Mouse (Mus musculus) forebrain, embryonic 15.5 days (tissue): Measurements from ENCODE around the gene Iqsec1. TPM values are rescaled to one million over a fixed set of nuclear protein-coding genes. Genes with fewer than 3 reads are reported as not detected.

Experiments
- ATAC-seq: fragments of 200-750 bp; cut with Nextera tagmentation; replicated peaks from 2 replicates; pipeline ENCODE4 v1.8.0; 2017; ENCODE audit warnings: mild to moderate bottlenecking, moderate TSS enrichment, moderate library complexity
- H3K27ac ChIP-seq: fragments of 300-500 bp; sonication (generic); replicated peaks from 2 replicates; pipeline ENCODE4 v1.5.1; 2015; ENCODE audit warnings: mild to moderate bottlenecking, inconsistent platforms
- H3K27me3 ChIP-seq: fragments of 300-500 bp; sonication (generic); 2 replicates; pipeline ENCODE4 v1.6.1; 2015; ENCODE audit warnings: inconsistent platforms
- H3K36me3 ChIP-seq: fragments of 300-500 bp; sonication (generic); 2 replicates; pipeline ENCODE4 v1.6.1; 2015; ENCODE audit warnings: mild to moderate bottlenecking, inconsistent platforms
- H3K4me1 ChIP-seq: fragments of 300-500 bp; sonication (generic); 2 replicates; pipeline ENCODE4 v1.6.1; 2015; ENCODE audit warnings: inconsistent platforms
- H3K4me2 ChIP-seq: fragments of 300-500 bp; sonication (generic); replicated peaks from 2 replicates; pipeline ENCODE4 v1.6.1; 2015; ENCODE audit warnings: mild to moderate bottlenecking, inconsistent platforms
- H3K4me3 ChIP-seq: fragments of 300-500 bp; sonication (generic); 2 replicates; pipeline ENCODE4 v1.5.1; 2015; ENCODE audit warnings: mild to moderate bottlenecking, inconsistent platforms
- H3K9ac ChIP-seq: fragments of 300-500 bp; sonication (generic); replicated peaks from 2 replicates; pipeline ENCODE4 v1.6.1; 2015; ENCODE audit warnings: mild to moderate bottlenecking, inconsistent platforms
- H3K9me3 ChIP-seq: fragments of 300-500 bp; sonication (generic); 2 replicates; pipeline ENCODE4 v1.6.1; 2016; ENCODE audit warnings: inconsistent platforms
- WGBS: fragments of 180-500 bp; shearing (Covaris S2); methylation state at CpG from one replicate; pipeline ENCODE4 v1.1.7; 2015; ENCODE audit warnings: mixed read lengths; 5-methylcytosine and 5-hydroxymethylcytosine counted together
- polyA plus RNA-seq: library from polyadenylated mRNA; unstranded; fragments of >200 nt; fragmentation: Nextera tagmentation; extraction: Ambion mirVana; gene quantifications from 2 replicates; pipeline ENCODE4 v1.2.1, GENCODE M21; 2015

The Iqsec1 gene
- polyA plus RNA-seq, 1 experiment from 2014 or later = 16.3 TPM

GRCm38 (mm10) chr6:90725526-90725925 is 263.0 kb downstream of the Iqsec1 start:
- H3K4me2 ChIP-seq = no peak overlapping the region
- ATAC-seq = no peak
- H3K4me3 ChIP-seq = no peak overlapping the region
- 53% methylated on average over 1 of the region's 1 CpGs for WGBS
- H3K4me1 ChIP-seq = peaks cover 62% of the 10 kb centered on the region
- no peak overlapping the region for H3K9ac ChIP-seq
- H3K9me3 ChIP-seq = no peaks in the 10 kb centered on the region
- no peaks in the 10 kb centered on the region for H3K36me3 ChIP-seq
- H3K27me3 ChIP-seq = no peaks in the 10 kb centered on the region
- H3K27ac ChIP-seq = 0 out of 2 replicates have a peak overlapping the region, but pooled peaks have one; percentile 6

GRCm38 (mm10) chr6:90722993-90723392 is 265.5 kb downstream of the Iqsec1 start:
- no peak overlapping the region for H3K9ac ChIP-seq
- no peaks in the 10 kb centered on the region for H3K27me3 ChIP-seq
- peaks cover 51% of the 10 kb centered on the region for H3K4me1 ChIP-seq
- no peaks in the 10 kb centered on the region for H3K9me3 ChIP-seq
- peak overlapping the region; percentile 52 for H3K27ac ChIP-seq
- H3K4me2 ChIP-seq = no peak overlapping the region
- no peaks in the 10 kb centered on the region for H3K36me3 ChIP-seq
- peak; percentile 59; the same call in 1 of the 2 replicates for ATAC-seq
- no peak overlapping the region for H3K4me3 ChIP-seq
- 9% methylated on average over 3 of the region's 3 CpGs for WGBS

GRCm38 (mm10) chr6:90720996-90721746 is 267.3 kb downstream of the Iqsec1 start:
- Histone ChIP-seq H3K36me3 (no peaks in the 10 kb centered on the region), H3K4me2 (no peak overlapping the region), H3K9me3 (no peaks in the 10 kb centered on the region), H3K27ac (no peak overlapping the region), H3K4me3 (no peak overlapping the region), H3K27me3 (no peaks in the 10 kb centered on the region), H3K9ac (no peak overlapping the region), H3K4me1 (peaks cover 57% of the 10 kb centered on the region)
- no peak for ATAC-seq
- WGBS = 78% methylated on average over 5 of the region's 5 CpGs

- WGBS = 64% methylated on average over 3 of the region's 3 CpGs
- ATAC-seq = no peak
- peaks cover 59% of the 10 kb centered on the region for H3K4me1 ChIP-seq
- no peak overlapping the region for H3K4me3 ChIP-seq
- H3K4me2 ChIP-seq = no peak overlapping the region
- no peak overlapping the region for H3K27ac ChIP-seq
- no peaks in the 10 kb centered on the region for H3K9me3 ChIP-seq
- no peaks in the 10 kb centered on the region for H3K27me3 ChIP-seq
- no peaks in the 10 kb centered on the region for H3K36me3 ChIP-seq
- H3K9ac ChIP-seq = no peak overlapping the region
Observed at GRCm38 (mm10) chr6:90720201-90720600, 268.3 kb downstream of the Iqsec1 start.

- peaks cover 61% of the 10 kb centered on the region for H3K4me1 ChIP-seq
Observed at GRCm38 (mm10) chr6:90719402-90719801, 269.1 kb downstream of the Iqsec1 start.

GRCm38 (mm10) chr6:90718477-90718876 is 270.0 kb downstream of the Iqsec1 start:
- no peaks in the 10 kb centered on the region for H3K27me3 ChIP-seq
- H3K4me2 ChIP-seq = no peak overlapping the region
- no peak overlapping the region for H3K27ac ChIP-seq
- no peaks in the 10 kb centered on the region for H3K36me3 ChIP-seq
- no peak overlapping the region for H3K4me3 ChIP-seq
- no peak for ATAC-seq
- H3K4me1 ChIP-seq = peaks cover 59% of the 10 kb centered on the region
- no peaks in the 10 kb centered on the region for H3K9me3 ChIP-seq
- no peak overlapping the region for H3K9ac ChIP-seq
- WGBS = 78% methylated on average over 3 of the region's 3 CpGs

More at GRCm38 (mm10) chr6:90719402-90719801, 269.1 kb downstream of the Iqsec1 start:
- Histone ChIP-seq H3K9ac (no peak overlapping the region), H3K4me3 (no peak overlapping the region), H3K36me3 (no peaks in the 10 kb centered on the region), H3K27ac (no peak overlapping the region), H3K27me3 (no peaks in the 10 kb centered on the region), H3K4me2 (no peak overlapping the region), H3K9me3 (no peaks in the 10 kb centered on the region)
- WGBS = 90% methylated on average over 6 of the region's 6 CpGs
- ATAC-seq = no peak

- no peak overlapping the region for H3K27ac ChIP-seq
- no peak for ATAC-seq
- WGBS = 14% methylated on average over 1 of the region's 1 CpGs
- no peak overlapping the region for H3K4me3 ChIP-seq
- H3K27me3 ChIP-seq = no peaks in the 10 kb centered on the region
- no peaks in the 10 kb centered on the region for H3K36me3 ChIP-seq
- peaks cover 59% of the 10 kb centered on the region for H3K4me1 ChIP-seq
- no peak overlapping the region for H3K4me2 ChIP-seq
- no peak overlapping the region for H3K9ac ChIP-seq
- H3K9me3 ChIP-seq = no peaks in the 10 kb centered on the region
Observed at GRCm38 (mm10) chr6:90717711-90718110, 270.8 kb downstream of the Iqsec1 start.

- Histone ChIP-seq H3K9ac (no peak overlapping the region), H3K4me2 (peak overlapping the region; percentile 85), H3K27ac (no peak overlapping the region), H3K36me3 (no peaks in the 10 kb centered on the region), H3K27me3 (no peaks in the 10 kb centered on the region), H3K4me3 (peak overlapping the region; percentile 54; the same call in 1 of the 2 replicates), H3K9me3 (no peaks in the 10 kb centered on the region), H3K4me1 (peaks cover 61% of the 10 kb centered on the region)
- ATAC-seq = no peak
- WGBS = 32% methylated on average over 4 of the region's 4 CpGs
Observed at GRCm38 (mm10) chr6:90716853-90717252, 271.6 kb downstream of the Iqsec1 start.

GRCm38 (mm10) chr6:90716066-90716704 is 272.3 kb downstream of the Iqsec1 start:
- peak overlapping the region; percentile 28; the same call in 1 of the 2 replicates for H3K27ac ChIP-seq
- H3K9me3 ChIP-seq = no peaks in the 10 kb centered on the region
- WGBS = under 1% methylated on average over 49 of the region's 49 CpGs

GRCm38 (mm10) chr6:90715245-90715905 is 273.1 kb downstream of the Iqsec1 start:
- peak overlapping the region; percentile 54 for H3K4me3 ChIP-seq
- 60% methylated on average over 4 of the region's 4 CpGs for WGBS

More at GRCm38 (mm10) chr6:90716066-90716704, 272.3 kb downstream of the Iqsec1 start:
- Histone ChIP-seq H3K4me2 (peak overlapping the region; percentile 85), H3K4me3 (peak overlapping the region; percentile 54), H3K9ac (peak overlapping the region; percentile 52), H3K27me3 (no peaks in the 10 kb centered on the region), H3K36me3 (no peaks in the 10 kb centered on the region), H3K4me1 (peaks cover 65% of the 10 kb centered on the region)
- peak; percentile 57 for ATAC-seq

GRCm38 (mm10) chr6:90713650-90714049 is 274.8 kb downstream of the Iqsec1 start:
- ATAC-seq = no peak
- H3K9ac ChIP-seq = no peak overlapping the region
- 48% methylated on average over 3 of the region's 3 CpGs for WGBS
- no peak overlapping the region for H3K4me3 ChIP-seq
- no peaks in the 10 kb centered on the region for H3K27me3 ChIP-seq
- no peaks in the 10 kb centered on the region for H3K36me3 ChIP-seq
- H3K27ac ChIP-seq = peak overlapping the region; percentile 29
- peaks cover 78% of the 10 kb centered on the region for H3K4me1 ChIP-seq
- no peak overlapping the region for H3K4me2 ChIP-seq
- no peaks in the 10 kb centered on the region for H3K9me3 ChIP-seq

More at GRCm38 (mm10) chr6:90715245-90715905, 273.1 kb downstream of the Iqsec1 start:
- Histone ChIP-seq H3K4me2 (peak overlapping the region; percentile 85), H3K27me3 (no peaks in the 10 kb centered on the region), H3K36me3 (no peaks in the 10 kb centered on the region), H3K9me3 (no peaks in the 10 kb centered on the region), H3K27ac (no peak overlapping the region), H3K9ac (peak overlapping the region; percentile 52), H3K4me1 (peaks cover 72% of the 10 kb centered on the region)
- ATAC-seq = peak; percentile 49; the same call in 1 of the 2 replicates
